In the genomic region with DNA sequence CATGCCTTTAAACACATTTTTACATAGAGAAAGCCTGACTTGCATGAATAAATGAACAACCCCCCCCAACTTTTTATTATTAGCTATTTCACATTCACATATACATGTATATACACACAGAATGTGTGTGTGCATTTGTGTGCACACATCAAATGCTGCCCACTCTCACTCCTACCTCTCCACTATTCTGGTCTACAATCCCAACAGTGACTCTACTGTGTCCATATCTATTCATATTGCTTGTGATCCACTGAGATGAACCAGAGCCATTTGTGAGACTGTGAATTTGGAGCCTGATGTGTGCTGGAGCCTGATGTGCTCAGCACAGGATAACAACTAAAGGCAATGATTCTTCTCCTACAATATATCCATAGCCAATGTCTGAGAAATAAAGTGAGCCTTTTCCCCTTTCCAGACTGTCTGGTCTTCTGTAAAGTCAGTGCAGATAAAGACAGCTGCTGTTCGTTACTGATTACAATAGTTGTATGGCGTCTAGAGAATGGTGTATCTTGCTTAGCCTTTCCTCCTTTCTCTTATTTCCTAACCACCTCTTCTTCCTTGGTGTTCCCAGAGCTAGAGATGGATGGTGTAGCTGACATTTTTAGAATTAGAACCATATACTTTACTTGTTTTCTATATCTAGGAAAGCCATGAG, we compare ENCODE assay signal across 12 mouse cellular contexts. TPM values are rescaled to one million over a fixed set of nuclear protein-coding genes. Genes with fewer than 3 reads are reported as not detected.
DNase-seq lines count a peak whose midpoint lies in the region; ATAC-seq and TF ChIP-seq lines count a peak whose summit lies in the region.
"Had no signal": no experiment of that assay in that cellular context is flagged by ENCODE, and none has a peak within 500 bp of the region (broad histone marks: within the 10 kb centered on the region; RNA-seq: fewer than 3 reads in every experiment).

No protein-coding gene starts in this region.

- H3K36me3 ChIP-seq in kidney, embryonic 15.5 days, result no peaks in the 10 kb centered on the region
- H3K36me3 ChIP-seq in ES-Bruce4 (ENCODE audit: control insufficient read depth, insufficient read depth, low read length, poor library complexity, severe bottlenecking), result no peaks in the 10 kb centered on the region
- no peaks in the 10 kb centered on the region for H3K36me3 ChIP-seq in embryonic facial prominence, embryonic 13.5 days
- no peaks in the 10 kb centered on the region for H3K36me3 ChIP-seq in liver, embryonic 13.5 days
- H3K36me3 ChIP-seq: neural tube, embryonic 13.5 days had no signal

- TF ChIP-seq POLR2A in ES-Bruce4 (IDR thresholded peaks at IDR 0.05; ENCODE audit: insufficient read depth, low read length), result no peak

- TF ChIP-seq CTCF in ES-Bruce4 (IDR thresholded peaks at IDR 0.05; ENCODE audit: low read depth, low read length), result no peak

- no peak for DNase-seq in kidney, postnatal 36 days
- DNase-seq in liver, embryonic 13.5 days, result no peak
- DNase-seq in adrenal gland, postnatal 14 days, result no peak
- no peak for DNase-seq in left cerebral cortex, adult 8-10 months (ENCODE audit: low spot score in 2 of 2)
- DNase-seq in Muller cell, postnatal 12 days (ENCODE audit: inconsistent ontology term), result no peak
- DNase-seq: cerebellum, adult 11-12 months had no signal

- peak overlapping the region; percentile 89 for H3K27ac ChIP-seq in kidney, embryonic 15.5 days
- H3K27ac ChIP-seq in ES-Bruce4 (ENCODE audit: insufficient read depth, low read length), result peak overlapping the region; percentile 36; the same call in 1 of the 2 replicates
- no peak overlapping the region for H3K27ac ChIP-seq in embryonic facial prominence, embryonic 13.5 days
- H3K27ac ChIP-seq in liver, embryonic 13.5 days, result 0 out of 2 replicates have a peak overlapping the region, but pooled peaks have one; percentile 23
- H3K27ac ChIP-seq: left cerebral cortex, adult 2 months; neural tube, embryonic 13.5 days had no signal

- 68% methylated on average over 2 of the region's 2 CpGs for WGBS in kidney, embryonic 15.5 days
- WGBS in embryonic facial prominence, embryonic 13.5 days, result 49% methylated on average over 2 of the region's 2 CpGs
- WGBS in liver, embryonic 13.5 days (ENCODE audit: insufficient replicate concordance), result 21% methylated on average over 2 of the region's 2 CpGs

- H3K9ac ChIP-seq in kidney, embryonic 15.5 days, result no peak overlapping the region
- H3K9ac ChIP-seq in ES-Bruce4 (ENCODE audit: low read depth, poor library complexity, severe bottlenecking), result no peak overlapping the region
- no peak overlapping the region for H3K9ac ChIP-seq in embryonic facial prominence, embryonic 13.5 days
- no peak overlapping the region for H3K9ac ChIP-seq in liver, embryonic 13.5 days
- H3K9ac ChIP-seq: neural tube, embryonic 13.5 days had no signal

- H3K4me1 ChIP-seq in kidney, embryonic 15.5 days, result peaks cover 20% of the 10 kb centered on the region
- H3K4me1 ChIP-seq in ES-Bruce4 (ENCODE audit: control insufficient read depth, insufficient read depth, low read length), result peaks cover 4% of the 10 kb centered on the region
- peaks cover 13% of the 10 kb centered on the region for H3K4me1 ChIP-seq in embryonic facial prominence, embryonic 13.5 days
- peaks cover 28% of the 10 kb centered on the region for H3K4me1 ChIP-seq in liver, embryonic 13.5 days (replicated peaks)

- no peaks in the 10 kb centered on the region for H3K9me3 ChIP-seq in kidney, embryonic 15.5 days (replicated peaks)
- H3K9me3 ChIP-seq in ES-Bruce4 (replicated peaks; ENCODE audit: control insufficient read depth, insufficient read depth, low read length, poor library complexity, severe bottlenecking), result no peaks in the 10 kb centered on the region
- H3K9me3 ChIP-seq in embryonic facial prominence, embryonic 13.5 days, result no peaks in the 10 kb centered on the region
- no peaks in the 10 kb centered on the region for H3K9me3 ChIP-seq in liver, embryonic 13.5 days (replicated peaks)
- H3K9me3 ChIP-seq: neural tube, embryonic 13.5 days had no signal

- no peak for TF ChIP-seq EP300 in ES-Bruce4 (IDR thresholded peaks at IDR 0.05; ENCODE audit: insufficient read depth, low read depth, low read length)

- H3K4me2 ChIP-seq in kidney, embryonic 15.5 days, result peak overlapping the region; percentile 48
- H3K4me2 ChIP-seq in embryonic facial prominence, embryonic 13.5 days, result peak overlapping the region; percentile 30; the same call in 1 of the 2 replicates
- peak overlapping the region; percentile 49 for H3K4me2 ChIP-seq in liver, embryonic 13.5 days
- H3K4me2 ChIP-seq: midbrain, embryonic 11.5 days; neural tube, embryonic 13.5 days had no signal

- ATAC-seq in kidney, embryonic 15.5 days (replicated peaks; ENCODE audit: low FRiP score), result peak; percentile 24; the same call in 1 of the 2 replicates
- ATAC-seq in embryonic facial prominence, embryonic 13.5 days (ENCODE audit: insufficient number of reproducible peaks, insufficient read depth, low FRiP score, low TSS enrichment, low read depth), result no peak
- peak; percentile 93 for ATAC-seq in liver, embryonic 13.5 days (ENCODE audit: low read depth)

- peak overlapping the region; percentile 7; the same call in 1 of the 2 replicates for H3K4me3 ChIP-seq in kidney, embryonic 15.5 days (replicated peaks)
- no peak overlapping the region for H3K4me3 ChIP-seq in ES-Bruce4 (ENCODE audit: low read depth, low read length)
- no peak overlapping the region for H3K4me3 ChIP-seq in embryonic facial prominence, embryonic 13.5 days
- no peak overlapping the region for H3K4me3 ChIP-seq in liver, embryonic 13.5 days (replicated peaks)
- H3K4me3 ChIP-seq: left cerebral cortex, adult 2 months; neural tube, embryonic 13.5 days had no signal

- no peaks in the 10 kb centered on the region for H3K27me3 ChIP-seq in kidney, embryonic 15.5 days
- H3K27me3 ChIP-seq in ES-Bruce4 (ENCODE audit: control insufficient read depth, insufficient read depth, low read length, poor library complexity, severe bottlenecking), result no peaks in the 10 kb centered on the region
- no peaks in the 10 kb centered on the region for H3K27me3 ChIP-seq in embryonic facial prominence, embryonic 13.5 days
- no peaks in the 10 kb centered on the region for H3K27me3 ChIP-seq in liver, embryonic 13.5 days
- H3K27me3 ChIP-seq: neural tube, embryonic 13.5 days had no signal

RNA-seq across cellular contexts. Expression of gene Zfp53, which starts 16.0 kb away (rescaled TPM):
- 11.2 and 12.7 TPM in 2 replicates for polyA plus RNA-seq in kidney, embryonic 15.5 days (2015; fragmentation: Nextera tagmentation; extraction: Ambion mirVana)
- 9.5 and 9.7 TPM in 2 replicates for polyA plus RNA-seq in ES-Bruce4 (2011; ENCODE audit: insufficient read depth, insufficient read length, low read depth, missing spikeins)
- 9.5 and 10.5 TPM in 2 replicates for polyA plus RNA-seq in embryonic facial prominence, embryonic 13.5 days (2015; fragmentation: Nextera tagmentation; extraction: Ambion mirVana)
- polyA plus RNA-seq in liver, embryonic 13.5 days (2015; fragmentation: Nextera tagmentation; extraction: Ambion mirVana), result 3.2 and 5.2 TPM in 2 replicates
- total RNA-seq in adrenal gland, postnatal 14 days (2021), result 4.8 and 5.6 TPM in 2 replicates
- total RNA-seq in left cerebral cortex, adult 8-10 months (2022), result 1 to 10 TPM; 4.1 to 5.5 (median 4.9) TPM

RNA-seq across cellular contexts. Expression of gene Zfp51, which starts 22.6 kb away (rescaled TPM):
- polyA plus RNA-seq in kidney, embryonic 15.5 days (2015; fragmentation: Nextera tagmentation; extraction: Ambion mirVana), result 16.5 and 17.8 TPM in 2 replicates
- polyA plus RNA-seq in ES-Bruce4 (2011; ENCODE audit: insufficient read depth, insufficient read length, low read depth, missing spikeins), result 14.5 and 18.2 TPM in 2 replicates
- 15.0 and 16.3 TPM in 2 replicates for polyA plus RNA-seq in embryonic facial prominence, embryonic 13.5 days (2015; fragmentation: Nextera tagmentation; extraction: Ambion mirVana)
- 6.5 and 7.8 TPM in 2 replicates for polyA plus RNA-seq in liver, embryonic 13.5 days (2015; fragmentation: Nextera tagmentation; extraction: Ambion mirVana)
- 7.1 and 8.5 TPM in 2 replicates for total RNA-seq in adrenal gland, postnatal 14 days (2021)
- 1 to 10 TPM; 4.4 to 6.2 (median 4.7) TPM for total RNA-seq in left cerebral cortex, adult 8-10 months (2022)

RNA-seq across cellular contexts. Expression of gene Zfp54, which starts 49.8 kb away (rescaled TPM):
- polyA plus RNA-seq in kidney, embryonic 15.5 days (2015; fragmentation: Nextera tagmentation; extraction: Ambion mirVana), result 5.0 and 5.6 TPM in 2 replicates
- 4.2 and 4.7 TPM in 2 replicates for polyA plus RNA-seq in ES-Bruce4 (2011; ENCODE audit: insufficient read depth, insufficient read length, low read depth, missing spikeins)
- polyA plus RNA-seq in embryonic facial prominence, embryonic 13.5 days (2015; fragmentation: Nextera tagmentation; extraction: Ambion mirVana), result 3.4 TPM in 2 replicates
- 2.1 and 2.6 TPM in 2 replicates for polyA plus RNA-seq in liver, embryonic 13.5 days (2015; fragmentation: Nextera tagmentation; extraction: Ambion mirVana)
- total RNA-seq in adrenal gland, postnatal 14 days (2021), result 3.3 TPM in 2 replicates
- total RNA-seq in left cerebral cortex, adult 8-10 months (2022), result 1 to 10 TPM in 2 of 4 experiments, under 1 TPM in 2; 0.54 to 1.3 (median 0.82) TPM
